Mouse (Mus musculus) liver, adult 2 months (tissue): ENCODE measurements around the gene Nyx.
"Not testable (repeated sequence)": the region's sequence is repeated elsewhere in the genome, so short reads cannot be mapped to it uniquely, and the experiment has no call there.

Experiments
- CTCF ChIP-seq: fragments of 200-500 bp; IDR thresholded peaks from 2 replicates; pipeline ENCODE4 v1.5.1; 2011; ENCODE audit warnings: low read depth, low read length, control low read depth
- POLR2A ChIP-seq: fragments of 200-500 bp; IDR thresholded peaks from 2 replicates; pipeline ENCODE4 v1.6.1; 2011; ENCODE audit warnings: low read length, control low read depth; ENCODE audit not compliant: insufficient read depth; ENCODE audit errors: extremely low read depth

DNA sequence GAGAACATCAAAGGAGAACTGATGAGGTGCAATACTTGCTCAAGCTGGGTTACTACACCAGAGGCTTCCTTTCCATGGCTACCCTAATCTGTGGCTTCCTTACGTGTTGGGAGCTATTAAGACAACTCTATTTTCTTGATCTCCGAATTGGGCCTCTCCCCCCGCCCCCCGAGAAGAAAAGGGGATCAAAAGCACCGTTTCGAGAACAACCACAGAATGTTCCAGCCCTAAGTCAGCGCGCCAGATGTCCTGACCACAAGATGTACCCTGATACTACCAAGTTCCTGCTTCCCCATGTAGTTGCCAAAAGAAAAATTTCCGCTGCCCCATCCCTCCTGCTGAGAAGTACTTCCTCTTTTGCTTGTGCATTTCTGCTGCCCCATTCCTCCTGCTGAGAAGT lies 9.4 kb upstream of the Nyx start:
- not testable (repeated sequence) for TF ChIP-seq POLR2A, CTCF
